Mouse (Mus musculus) lung, adult 18-20 months (tissue): ENCODE measurements around the gene Psmb7.

ENCODE experiments used
- DNase-seq, 2 experiments: peaks; one replicate each; pipeline ENCODE4 v3.0.0; 2022; ENCODE audit warnings: mixed read lengths in 2 of 2

Psmb7 gene

DNA sequence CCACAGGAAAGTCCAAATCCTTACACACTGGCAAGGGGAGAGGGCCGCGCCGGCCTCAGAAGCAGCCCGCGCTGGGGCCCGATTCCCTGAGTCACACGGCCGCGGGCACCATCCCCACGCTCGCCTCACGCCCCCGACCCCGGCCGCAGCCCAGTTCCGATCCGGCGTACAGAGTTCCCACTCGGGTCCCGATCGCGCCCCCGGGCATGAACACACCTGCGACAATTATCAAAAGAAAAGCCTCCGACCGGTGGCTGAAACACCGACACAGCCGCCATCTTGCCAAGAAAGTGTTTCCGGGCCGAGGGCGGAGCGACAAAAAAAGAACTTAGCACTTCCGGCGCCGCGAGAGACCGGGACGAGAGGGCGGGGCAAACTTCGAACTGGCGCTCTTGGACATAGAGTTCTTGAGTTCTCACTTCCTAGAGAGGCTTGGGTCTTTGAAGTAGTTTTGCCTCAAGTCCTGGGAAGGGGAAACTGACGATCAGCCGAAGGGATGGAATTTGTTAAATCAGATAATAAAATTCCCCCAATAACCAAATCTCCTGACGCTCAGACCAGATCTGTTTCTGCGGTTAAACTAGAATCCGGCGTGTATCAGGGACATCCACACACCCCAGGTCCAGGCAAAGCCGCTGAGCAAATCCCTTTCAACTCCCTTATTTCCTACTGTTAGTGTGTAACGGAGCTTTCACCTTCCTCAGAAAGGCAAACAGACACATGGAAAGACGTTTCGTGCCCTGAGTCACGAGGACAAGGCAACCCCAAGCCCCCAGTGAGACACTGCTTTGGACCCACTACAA lies at the start of gene Psmb7:
Gene Psmb7, minus strand, starts transcription at position 463 of the 803 bp plus-strand sequence.
- peak; percentile 90 to 92 for DNase-seq

DNA sequence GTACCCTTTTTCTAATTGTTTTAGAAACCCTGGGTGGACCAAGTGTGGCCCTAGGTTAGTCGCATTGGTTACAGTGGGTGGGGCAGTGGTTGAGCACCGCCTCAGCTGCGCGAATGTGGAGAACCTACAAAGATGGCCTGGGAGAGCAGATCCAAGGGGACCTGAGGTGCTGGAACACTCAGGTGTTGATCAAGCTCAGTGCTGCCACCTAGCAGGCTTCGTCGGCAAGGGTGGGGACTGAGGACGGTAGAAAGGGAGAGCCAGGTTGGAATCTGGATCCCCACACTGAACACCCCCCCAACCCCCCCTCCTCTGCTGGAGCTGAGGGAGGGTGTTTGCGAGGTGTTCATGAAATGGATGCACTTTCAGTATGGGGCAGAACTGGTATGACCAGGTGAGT lies 47.7 kb upstream of the Psmb7 start:
- DNase-seq = peak; percentile 16 to 24

DNA sequence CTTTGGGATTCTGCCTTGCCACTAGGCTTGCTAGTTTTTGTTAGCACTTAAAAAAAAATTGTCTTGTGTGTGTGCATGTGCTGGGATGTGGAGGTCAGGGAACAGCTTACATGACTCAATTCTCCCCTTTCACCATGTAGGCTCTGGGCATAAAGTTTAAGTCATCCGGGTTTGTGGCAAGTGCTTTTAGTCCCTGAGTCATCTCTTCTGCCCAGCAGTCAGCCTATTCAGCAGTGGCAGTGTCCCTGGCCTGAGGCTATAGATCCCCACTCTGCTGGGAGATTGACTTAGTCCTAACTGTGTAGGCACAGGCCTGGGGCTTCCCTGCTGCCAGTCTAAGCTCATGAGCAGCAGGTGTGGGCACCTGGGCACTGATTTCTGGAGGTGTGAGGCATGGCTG lies 46.0 kb upstream of the Psmb7 start:
- no peak for DNase-seq

DNA sequence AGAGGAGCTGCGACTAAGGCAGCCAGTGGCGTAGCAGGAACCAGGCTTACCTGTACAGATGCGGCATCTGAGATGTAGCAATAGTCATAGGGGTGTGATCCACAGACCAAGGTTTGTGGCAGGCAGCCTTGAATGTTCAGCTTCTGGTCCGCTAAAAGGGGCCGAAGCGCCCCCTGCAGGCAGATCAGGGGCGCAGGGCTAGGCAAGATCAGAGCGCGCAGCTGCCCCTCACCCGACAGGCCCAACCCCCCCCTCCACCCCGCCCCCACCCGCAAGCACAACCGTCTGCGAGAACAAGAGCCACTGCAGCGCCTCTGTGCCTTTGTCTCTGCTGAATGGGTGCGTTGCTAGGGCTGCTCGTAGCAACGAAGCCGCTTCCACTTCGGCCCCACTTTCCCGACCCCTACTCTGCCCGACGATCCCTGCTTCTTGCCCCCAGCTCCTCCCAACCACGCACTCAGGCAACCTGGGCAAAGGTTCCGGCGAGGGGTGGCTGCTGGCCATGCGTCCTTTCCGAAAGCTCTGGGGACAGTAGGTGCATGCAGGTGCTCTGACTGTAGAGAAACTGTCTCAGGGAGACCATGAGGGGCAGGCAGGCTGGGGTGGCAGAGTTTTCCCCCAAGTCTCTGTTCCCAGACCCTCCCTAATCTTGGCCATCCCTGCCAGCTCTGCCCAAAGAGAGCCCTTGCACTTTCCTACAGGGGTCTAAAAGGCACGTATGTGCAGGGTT lies 45.1 kb upstream of the Psmb7 start:
- DNase-seq = no peak

DNA sequence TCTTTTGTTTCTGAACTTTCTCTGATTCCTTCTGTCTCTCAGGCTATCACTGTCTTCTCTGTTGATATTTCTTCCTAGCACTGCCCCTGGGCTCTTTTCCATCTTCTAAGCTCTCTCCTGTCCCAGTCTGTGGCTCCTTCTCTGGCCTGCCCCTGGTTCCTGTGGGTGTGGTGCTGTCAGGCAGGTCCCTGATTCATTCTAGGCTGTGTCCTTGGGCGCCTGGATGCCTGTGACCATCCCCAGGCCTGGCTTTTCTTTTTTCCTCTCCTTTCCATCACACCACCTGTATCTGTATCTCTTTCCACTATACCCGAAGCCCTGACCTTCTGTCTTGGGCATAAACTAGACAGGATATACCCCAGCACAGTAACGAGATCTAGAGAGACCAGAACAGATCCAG lies 41.9 kb upstream of the Psmb7 start:
- DNase-seq = no peak

DNA sequence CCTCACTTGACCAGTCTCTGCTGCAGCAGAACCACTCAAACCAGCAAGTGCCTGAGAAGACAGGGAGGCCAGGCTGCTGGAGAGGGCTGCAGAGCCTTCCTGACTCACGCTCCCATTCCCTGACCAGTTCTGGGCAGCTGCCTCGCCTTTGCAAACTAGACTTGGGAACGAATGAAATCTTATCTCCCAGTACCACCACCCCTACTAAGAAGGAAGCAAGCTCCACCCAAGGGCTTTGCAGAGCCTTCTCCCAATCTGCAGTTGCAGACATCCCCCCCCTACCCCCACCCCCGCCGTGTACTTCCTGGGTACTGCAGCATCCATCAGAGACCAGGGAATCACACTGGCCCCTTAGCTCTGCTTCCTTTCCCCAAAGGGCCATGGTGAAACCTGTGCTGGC lies 39.2 kb upstream of the Psmb7 start:
- DNase-seq = no peak

DNA sequence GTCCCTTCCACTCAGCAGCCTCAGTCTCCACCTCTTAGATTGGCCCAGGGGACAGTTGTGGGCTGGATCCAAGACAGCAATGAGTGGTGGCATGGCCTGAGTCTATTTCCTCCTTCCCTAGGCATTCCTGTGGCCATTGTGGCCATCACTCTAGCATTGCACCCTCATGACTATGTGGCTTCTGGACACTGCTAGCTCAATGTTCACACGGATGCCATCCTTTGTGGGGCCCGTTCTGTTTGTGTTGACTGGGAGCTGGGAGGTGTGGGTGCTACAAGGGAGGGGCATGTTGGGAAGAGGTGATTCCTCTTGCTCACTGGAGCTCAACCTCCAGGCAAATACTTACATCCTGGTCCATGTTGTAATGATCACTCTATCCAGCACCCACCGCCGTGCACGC lies 38.3 kb upstream of the Psmb7 start:
- no peak for DNase-seq

DNA sequence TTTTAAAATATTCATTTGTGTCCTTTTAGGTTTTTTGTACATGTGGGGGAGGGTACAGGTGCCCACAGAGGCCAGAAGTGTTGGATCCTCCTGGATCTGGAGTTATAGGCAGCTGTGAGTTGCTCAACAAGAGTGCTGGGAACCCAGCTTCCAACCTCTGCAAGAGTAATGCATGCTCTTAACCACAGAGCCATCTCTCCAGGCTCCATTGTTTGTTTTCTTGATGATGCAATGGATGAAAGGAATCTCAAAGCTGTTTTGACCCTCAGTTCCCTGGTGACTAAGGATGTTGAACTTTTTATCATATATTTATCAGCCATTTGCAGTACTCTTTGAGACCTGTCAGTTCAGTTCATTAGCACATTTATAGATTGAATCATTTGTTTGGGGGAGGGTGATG lies 35.1 kb upstream of the Psmb7 start:
- DNase-seq = no peak

DNA sequence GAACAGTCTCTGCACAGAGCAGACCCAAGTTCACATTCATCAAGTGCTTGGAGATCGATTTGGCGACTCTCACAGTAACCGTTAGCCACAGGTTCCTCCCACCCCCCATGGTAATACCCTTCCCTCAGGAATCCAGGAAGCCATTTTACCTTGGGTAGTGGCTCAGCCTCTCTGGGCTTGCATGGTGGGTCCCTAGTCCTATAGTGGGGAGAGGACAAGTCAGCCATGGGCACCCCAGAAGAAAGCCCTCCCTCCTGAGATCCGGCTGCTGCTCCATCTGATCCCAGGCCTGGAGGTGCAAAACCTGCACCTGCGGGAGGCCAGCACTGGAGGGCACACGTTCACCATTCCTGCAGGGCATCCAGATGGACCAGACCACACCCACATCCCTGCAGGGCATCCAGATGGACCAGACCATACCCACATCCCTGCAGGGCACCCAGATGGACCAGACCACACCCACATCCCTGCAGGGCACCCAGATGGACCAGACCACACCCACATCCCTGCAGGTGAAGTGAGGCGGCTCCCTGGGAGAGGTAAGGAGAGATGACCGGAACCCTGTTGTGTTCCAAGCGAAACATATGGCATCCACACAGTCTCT lies 31.6 kb upstream of the Psmb7 start:
- DNase-seq = peak in 1 of 2 experiments; percentile 4

DNA sequence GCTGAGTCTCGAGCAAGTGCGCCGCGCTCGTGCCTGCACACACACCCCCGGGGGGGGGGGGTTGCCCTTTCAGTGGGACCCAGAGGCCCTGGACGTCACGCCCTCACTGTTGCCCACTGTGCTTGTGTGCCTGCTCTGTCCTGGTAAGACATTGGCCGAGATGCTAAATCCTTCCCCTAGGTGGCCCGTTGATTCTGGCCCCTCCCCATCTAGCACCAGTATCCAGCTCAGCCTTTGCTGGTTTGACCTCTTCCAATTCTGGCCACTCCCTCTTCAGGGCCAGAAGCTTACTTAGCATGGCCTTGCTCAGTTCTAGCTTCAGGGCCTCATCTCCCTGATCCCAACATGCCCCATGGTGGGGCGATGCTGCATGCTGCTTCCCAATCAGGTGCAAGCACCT lies 28.6 kb upstream of the Psmb7 start:
- DNase-seq = no peak

DNA sequence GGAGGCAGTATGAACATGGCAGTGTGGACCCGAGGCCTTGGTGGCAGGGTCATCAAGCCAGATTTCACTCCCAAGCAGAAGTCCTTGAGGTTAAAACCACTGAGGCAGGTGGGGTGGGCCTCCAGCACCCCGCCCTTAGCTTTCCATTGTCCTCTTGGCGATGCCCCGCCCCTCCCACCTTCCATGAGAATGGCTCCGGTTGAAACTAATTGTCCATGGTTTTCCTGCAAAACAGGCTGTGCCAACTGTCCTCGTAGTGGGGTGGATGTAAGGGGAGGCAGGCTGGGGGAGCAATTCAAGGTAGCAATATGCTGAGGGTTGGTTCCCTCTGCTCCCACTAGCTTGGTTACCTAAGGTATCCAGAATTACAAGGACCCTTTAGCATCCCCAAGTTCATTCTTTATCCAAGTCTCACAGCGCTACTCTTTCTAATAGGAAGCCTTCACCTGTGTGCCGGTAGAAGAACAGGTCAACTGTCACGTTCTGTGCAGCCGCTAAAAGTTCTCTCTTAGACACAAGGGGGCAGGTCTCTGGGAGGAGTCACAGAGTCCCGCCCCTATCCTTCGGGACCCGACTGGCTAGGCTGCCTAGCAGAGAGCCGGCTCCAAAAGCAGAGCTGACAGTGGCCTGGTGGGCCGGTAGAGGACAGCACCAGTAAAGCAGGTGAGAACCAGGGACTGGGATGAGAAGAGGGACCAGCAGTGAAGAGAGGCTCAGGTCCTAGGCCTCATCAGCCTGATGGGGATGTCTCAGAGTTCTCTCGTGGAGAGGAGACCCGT lies 25.1 kb upstream of the Psmb7 start:
- peak; percentile 31 to 39 for DNase-seq

DNA sequence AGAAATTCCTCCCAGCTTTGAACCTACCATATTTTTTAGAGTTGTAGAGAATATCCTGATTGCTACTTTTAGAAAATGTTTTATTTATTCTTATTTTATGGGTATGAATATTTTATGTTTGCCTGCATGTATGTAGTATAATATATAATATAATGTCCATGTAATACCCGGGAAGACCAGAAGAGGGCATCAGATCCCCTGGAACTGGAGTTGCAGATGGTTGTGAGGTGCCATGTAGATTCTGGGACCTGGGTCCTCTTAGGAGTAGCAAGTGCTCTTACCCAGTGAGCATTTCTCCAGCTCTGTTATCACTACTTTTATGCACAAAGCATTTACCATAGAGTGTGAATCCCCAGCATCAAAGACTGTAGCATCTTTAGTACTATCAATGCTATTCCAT lies 17.5 kb upstream of the Psmb7 start:
- peak in 1 of 2 experiments; percentile 5 for DNase-seq

DNA sequence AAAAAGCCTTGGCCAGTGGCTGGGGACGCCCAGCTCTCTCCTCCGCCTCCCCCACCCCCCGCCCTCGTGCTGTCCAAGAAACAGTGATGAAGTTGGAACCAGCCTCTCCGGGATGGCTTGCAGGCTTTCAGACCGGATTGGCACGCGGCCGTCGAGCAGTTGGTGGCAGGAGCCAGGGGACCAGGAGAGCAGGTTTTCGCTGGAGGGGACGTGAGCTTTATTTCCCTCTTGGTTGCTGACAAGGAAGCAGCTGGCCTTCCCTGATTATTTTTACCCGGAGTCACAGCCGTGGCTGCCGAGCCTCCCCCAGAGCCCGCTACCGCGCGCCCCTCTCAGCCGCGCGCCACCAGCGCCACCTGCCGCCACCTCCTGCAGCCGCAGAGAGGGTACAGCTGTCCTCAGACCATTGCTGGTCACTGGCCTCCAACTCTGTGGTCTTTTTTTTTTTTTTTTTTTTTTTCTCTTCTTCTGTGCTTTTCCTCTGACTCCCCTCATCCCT lies 14.5 kb upstream of the Psmb7 start:
- peak; percentile 53 to 65 for DNase-seq

DNA sequence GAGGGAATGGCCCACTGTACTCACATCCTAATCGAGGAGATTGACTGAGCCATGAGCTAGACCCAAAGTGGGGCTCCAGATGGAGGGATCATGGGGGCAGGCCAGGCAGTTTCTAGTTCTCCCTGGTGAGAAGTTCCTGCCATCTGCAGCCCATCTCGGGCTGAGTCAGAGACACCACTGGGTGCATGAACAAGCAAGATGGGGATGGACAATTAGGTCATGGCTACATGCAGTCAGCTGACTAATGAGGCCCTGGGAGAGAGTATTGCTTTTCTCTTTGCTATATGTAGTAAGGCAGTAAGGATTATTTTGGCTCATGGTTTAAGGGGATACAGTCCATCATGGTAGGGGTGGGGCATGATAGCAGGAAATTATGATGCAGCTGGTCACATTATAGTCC lies 9.8 kb upstream of the Psmb7 start:
- DNase-seq = no peak

DNA sequence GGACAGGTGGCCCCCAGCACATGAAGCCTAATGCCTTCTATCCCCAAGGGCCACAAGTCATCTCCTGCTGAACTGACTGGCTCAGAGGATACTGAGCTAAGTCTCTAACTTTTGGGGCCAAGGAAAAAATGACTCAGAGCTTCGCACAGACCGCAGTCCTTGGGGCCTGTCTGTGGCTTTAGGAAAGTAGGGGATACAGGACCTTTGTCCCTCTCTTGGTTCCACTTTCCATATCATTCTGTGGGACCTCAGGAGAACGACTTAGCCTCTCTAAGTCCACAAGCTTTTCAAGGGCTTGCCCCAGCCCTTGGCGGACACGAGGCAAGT lies 9.4 kb upstream of the Psmb7 start:
- no peak for DNase-seq

DNA sequence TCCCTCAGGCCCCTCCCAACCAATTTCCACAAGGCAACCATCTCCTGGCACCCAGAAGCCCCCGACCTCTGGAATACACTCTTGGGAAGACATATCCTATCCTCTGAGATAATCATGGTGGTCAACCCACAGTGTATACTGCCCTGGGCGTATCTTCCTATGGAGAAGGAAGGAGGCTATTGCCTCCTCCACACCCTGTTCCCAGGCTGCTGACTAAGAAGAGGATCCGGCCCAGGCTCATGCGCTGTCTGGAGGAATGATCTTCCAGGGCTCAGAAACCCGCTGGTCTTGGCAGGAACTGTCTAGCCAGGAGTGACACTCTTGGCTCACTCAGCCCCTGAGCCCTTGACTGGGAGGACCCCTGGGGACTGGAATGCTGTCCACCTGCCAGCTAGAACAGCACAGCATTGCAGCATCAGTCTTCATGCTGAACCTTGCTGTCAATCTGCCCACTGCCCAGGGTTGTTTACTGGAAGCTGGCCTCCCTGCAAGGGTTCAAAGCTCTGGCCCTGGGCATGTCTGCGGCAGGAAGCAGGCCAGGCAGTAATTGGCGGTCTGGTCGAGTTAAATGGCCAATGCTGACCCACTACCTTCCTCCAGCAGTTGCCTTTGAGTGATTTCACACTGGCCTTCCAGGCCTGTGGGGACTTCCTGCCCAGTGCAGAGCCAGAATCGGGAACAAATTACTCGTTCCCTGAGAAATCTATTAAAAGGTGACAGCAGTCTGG lies 8.8 kb upstream of the Psmb7 start:
- DNase-seq = no peak

DNA sequence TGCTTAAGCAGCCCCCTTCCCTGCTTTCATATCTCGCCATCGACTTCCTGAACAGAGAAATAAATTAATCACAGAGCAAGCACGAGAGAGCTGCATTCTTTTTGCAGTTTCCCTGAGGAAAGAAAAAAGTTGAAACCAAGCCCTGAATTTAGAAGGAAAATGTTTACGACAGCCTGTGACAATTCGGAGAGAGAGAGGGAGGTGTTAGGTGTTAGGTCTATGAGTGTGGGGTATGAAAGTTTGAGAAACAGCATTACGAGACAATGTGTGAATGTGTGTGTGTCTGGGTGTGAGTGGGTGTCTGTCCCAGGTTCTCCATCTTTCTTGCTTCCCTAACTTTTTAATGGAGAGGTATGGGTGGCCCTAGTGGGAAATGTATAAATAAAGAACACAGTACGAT lies 8.2 kb upstream of the Psmb7 start:
- DNase-seq = no peak

DNA sequence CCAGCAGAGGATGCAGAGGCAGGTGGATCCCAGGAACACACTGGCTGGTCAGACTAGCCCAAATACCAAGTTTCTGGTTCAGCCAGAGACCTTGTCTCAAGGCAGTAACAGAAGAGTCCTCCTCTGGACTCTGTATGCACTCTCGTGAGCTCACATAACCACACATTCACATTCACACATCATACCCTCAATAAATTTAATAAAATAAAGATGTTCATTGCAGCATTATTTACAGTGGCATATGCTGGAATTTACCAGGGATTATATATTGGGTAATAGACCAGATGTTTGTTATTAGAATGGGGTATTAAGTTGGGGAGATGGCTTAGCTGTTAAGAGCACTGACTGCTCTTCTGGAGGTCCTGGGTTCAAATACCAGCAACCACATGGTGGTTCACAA lies 6.5 kb upstream of the Psmb7 start:
- DNase-seq = no peak

DNA sequence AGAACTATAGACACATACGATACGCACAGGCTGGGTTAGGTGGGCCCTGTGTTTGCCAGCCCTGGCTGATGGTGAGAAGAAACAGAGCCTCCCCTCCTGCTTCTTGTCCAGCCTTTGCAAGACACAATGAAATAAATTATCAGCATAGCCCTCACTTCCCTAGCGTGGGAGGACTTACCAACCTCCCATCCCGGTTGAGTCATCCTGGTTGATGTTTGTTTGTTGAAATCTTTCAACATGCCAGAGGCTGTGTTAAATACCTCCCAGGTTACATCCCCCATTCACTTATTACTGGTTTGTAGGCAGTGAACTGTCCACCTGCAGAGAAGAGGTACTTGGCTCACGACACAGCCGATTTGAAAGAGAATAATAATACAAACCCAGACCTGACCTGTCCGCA lies 3.8 kb upstream of the Psmb7 start:
- DNase-seq = no peak

DNA sequence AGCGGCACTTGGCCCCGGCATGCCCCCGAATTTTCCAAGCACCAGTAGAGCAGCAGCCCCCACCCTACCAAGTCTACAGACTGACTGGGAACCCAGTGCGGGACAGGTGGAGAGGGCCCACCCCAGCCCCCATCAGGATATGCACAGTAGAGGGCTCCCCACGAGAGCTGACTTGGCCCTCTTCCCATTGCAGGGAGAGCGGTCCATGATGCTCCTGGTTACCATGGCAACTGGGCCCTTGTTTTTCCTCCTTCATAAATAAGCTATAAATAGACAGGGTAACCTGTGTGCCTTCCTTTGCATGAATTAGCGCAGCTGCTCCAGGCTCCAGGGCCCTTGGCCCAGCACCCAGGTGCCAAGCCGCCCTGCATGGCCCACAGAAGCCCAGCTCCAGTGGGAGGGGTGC lies 3.3 kb upstream of the Psmb7 start:
- DNase-seq = no peak

DNA sequence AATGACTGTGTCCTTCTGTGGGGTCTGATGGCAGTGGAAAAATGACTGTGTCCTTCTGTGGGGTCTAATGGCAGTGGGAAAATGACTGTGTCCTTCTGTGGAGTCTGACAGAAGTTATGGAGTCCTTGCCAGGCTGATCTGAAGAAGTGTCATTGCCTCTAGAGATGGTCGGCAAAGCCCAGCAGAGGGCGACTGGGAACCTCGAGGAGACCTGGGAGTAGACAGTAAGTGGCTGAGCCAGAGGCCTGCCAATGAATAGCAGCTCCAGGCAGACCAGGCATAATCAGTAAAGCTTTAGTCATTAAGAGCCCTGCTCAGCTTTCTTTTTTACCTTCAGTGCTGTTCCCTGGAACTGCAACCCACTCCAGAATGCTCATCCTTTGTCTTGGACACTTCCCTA lies 2.0 kb upstream of the Psmb7 start:
- peak; percentile 55 to 62 for DNase-seq

DNA sequence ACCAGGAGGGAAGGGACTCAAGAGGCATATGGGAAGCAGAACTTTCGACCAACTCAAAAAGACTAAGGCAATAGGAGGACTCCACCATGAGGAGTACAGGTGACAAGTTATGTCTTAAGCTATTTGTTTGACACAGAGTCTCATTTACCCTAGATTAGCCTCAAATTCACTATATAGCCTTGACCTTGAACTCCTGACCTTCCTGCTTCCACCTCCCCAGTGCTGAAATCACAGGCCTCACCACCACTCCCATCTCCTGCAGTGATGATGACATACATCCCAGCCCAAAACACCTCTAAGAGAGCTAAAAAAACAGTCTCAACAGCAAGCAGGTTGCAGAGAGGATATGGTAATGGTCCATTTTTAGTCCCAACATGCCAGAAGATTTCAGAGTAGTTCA lies 2.1 kb downstream of the Psmb7 start:
- DNase-seq = no peak
